Mouse (Mus musculus) small intestine, adult 2 months (tissue): ENCODE results near the gene Zan. TPM values are rescaled to one million over a fixed set of nuclear protein-coding genes. Genes with fewer than 3 reads are reported as not detected.
A peak's percentile ranks its signal among the peaks of the same experiment; 100 is the strongest.

Experiments
- H3K27ac ChIP-seq: fragments of 200-500 bp; 2 replicates; pipeline ENCODE4 v1.5.1; 2012; ENCODE audit warnings: low read depth, low read length, control low read depth, inconsistent platforms; ENCODE audit not compliant: insufficient read depth
- H3K27me3 ChIP-seq: fragments of 200-500 bp; 2 replicates; pipeline ENCODE4 v1.6.1; 2012; ENCODE audit warnings: mild to moderate bottlenecking, moderate library complexity, low read length, inconsistent platforms; ENCODE audit not compliant: control insufficient read depth, insufficient read depth
- H3K36me3 ChIP-seq: fragments of 200-500 bp; 2 replicates; pipeline ENCODE4 v1.6.1; 2012; ENCODE audit warnings: mild to moderate bottlenecking, low read length, control low read depth, inconsistent platforms; ENCODE audit not compliant: control insufficient read depth, insufficient read depth
- H3K4me1 ChIP-seq: fragments of 200-500 bp; 2 replicates; pipeline ENCODE4 v1.6.1; 2012; ENCODE audit warnings: low read length, inconsistent platforms, mixed read lengths; ENCODE audit not compliant: control insufficient read depth, insufficient read depth, insufficient read length
- H3K4me3 ChIP-seq: fragments of 200-500 bp; 2 replicates; pipeline ENCODE4 v1.5.1; 2012; ENCODE audit warnings: low read depth, mild to moderate bottlenecking, control low read depth, inconsistent platforms, low read length, moderate library complexity
- CTCF ChIP-seq: fragments of 200-500 bp; IDR thresholded peaks from 2 replicates; pipeline ENCODE4 v1.5.1; 2012; ENCODE audit warnings: low read depth, mild to moderate bottlenecking, control low read depth, inconsistent platforms, low read length, moderate library complexity, mixed read lengths; ENCODE audit not compliant: insufficient replicate concordance, insufficient read length; ENCODE audit errors: extremely low read depth
- POLR2A ChIP-seq: fragments of 200-500 bp; IDR thresholded peaks from 2 replicates; pipeline ENCODE4 v1.6.1; 2012; ENCODE audit warnings: low read depth, mild to moderate bottlenecking, control low read depth, inconsistent platforms, low read length, moderate library complexity
- WGBS: fragments of 180-500 bp; shearing (Covaris S2); methylation state at CpG from one replicate; pipeline ENCODE4 v1.1.7; 2018; 5-methylcytosine and 5-hydroxymethylcytosine counted together
- polyA plus RNA-seq: library from polyadenylated mRNA; depleted of rRNA; stranded (reverse); fragments of >200 nt; gene quantifications from 2 replicates; pipeline ENCODE4 v1.2.3, GENCODE M21; 2012

Gene Zan
- polyA plus RNA-seq, 1 experiment = 2.3 TPM

DNA sequence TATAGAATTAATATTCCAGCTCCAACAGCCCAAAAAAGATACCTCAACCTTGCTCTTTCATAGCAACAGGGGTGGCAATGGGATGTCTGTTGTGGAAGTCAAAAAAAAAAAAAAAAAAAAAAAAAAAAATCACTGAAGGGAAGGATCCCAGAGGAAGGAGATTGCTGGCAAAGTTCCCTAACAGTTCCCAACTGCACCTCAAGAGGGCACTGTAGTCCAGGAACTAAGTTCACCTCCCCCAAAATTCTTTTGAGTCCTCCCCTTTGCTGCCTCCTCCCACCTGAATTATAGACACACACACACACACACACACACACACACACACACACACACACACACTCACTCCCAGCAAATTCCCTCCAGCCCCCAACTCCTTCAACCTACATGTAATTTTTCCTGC is 4.3 kb upstream of the Zan start:
- Histone ChIP-seq H3K4me3 (no peak overlapping the region), H3K36me3 (no peaks in the 10 kb centered on the region), H3K27ac (no peak overlapping the region), H3K27me3 (no peaks in the 10 kb centered on the region), H3K4me1 (no peaks in the 10 kb centered on the region)
- TF ChIP-seq CTCF = peak; percentile 30; the same call in 1 of the 2 replicates
- TF ChIP-seq POLR2A = no peak

- H3K27me3 ChIP-seq = no peaks in the 10 kb centered on the region
- H3K4me3 ChIP-seq = no peak overlapping the region
- no peak overlapping the region for H3K27ac ChIP-seq
- WGBS = 88% methylated on average over 2 of the region's 2 CpGs
- TF ChIP-seq CTCF (no peak), POLR2A (no peak)
- no peaks in the 10 kb centered on the region for H3K36me3 ChIP-seq
- H3K4me1 ChIP-seq = peaks cover 11% of the 10 kb centered on the region; the same call in 1 of the 2 replicates
Measured at GRCm38 (mm10) chr5:137474351-137474750, 2.5 kb downstream of the Zan start.

- Histone ChIP-seq H3K27me3 (no peaks in the 10 kb centered on the region), H3K4me3 (no peak overlapping the region), H3K4me1 (peaks cover 14% of the 10 kb centered on the region; the same call in 1 of the 2 replicates), H3K27ac (peak overlapping the region; percentile 85), H3K36me3 (no peaks in the 10 kb centered on the region)
- WGBS = 17% methylated on average over 5 of the region's 5 CpGs
- TF ChIP-seq CTCF = no peak
- no peak for TF ChIP-seq POLR2A
Measured at GRCm38 (mm10) chr5:137472252-137472904, 4.5 kb downstream of the Zan start.

DNA sequence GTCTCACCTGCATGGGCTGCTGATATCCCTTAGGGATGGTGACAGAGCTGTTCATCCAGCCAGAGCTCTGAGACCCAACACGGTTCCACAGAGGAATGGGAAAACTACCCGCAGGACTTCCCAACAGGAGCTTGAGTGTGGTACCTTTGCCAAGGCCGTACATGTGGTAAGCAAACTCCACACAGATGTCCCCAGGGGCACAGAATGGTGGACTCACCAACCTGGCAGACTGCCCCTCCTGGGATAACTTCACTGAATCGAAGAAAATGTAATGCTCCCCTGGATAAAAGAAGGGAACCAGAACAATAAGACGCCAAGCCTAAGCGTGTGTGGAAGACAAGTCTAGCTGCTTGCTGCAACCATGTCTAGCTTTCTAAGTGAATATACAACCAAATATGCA is 9.9 kb downstream of the Zan start:
- 95% methylated on average over 6 of the region's 6 CpGs for WGBS
- H3K27me3 ChIP-seq = no peaks in the 10 kb centered on the region
- H3K4me3 ChIP-seq = no peak overlapping the region
- TF ChIP-seq CTCF (no peak), POLR2A (no peak)
- H3K27ac ChIP-seq = no peak overlapping the region
- peaks cover 5% of the 10 kb centered on the region; the same call in 1 of the 2 replicates for H3K4me1 ChIP-seq
- H3K36me3 ChIP-seq = no peaks in the 10 kb centered on the region

- Histone ChIP-seq H3K27ac (no peak overlapping the region), H3K27me3 (no peaks in the 10 kb centered on the region), H3K4me3 (no peak overlapping the region), H3K4me1 (peaks cover 3% of the 10 kb centered on the region; the same call in 1 of the 2 replicates), H3K36me3 (no peaks in the 10 kb centered on the region)
- WGBS = 59% methylated on average over 3 of the region's 3 CpGs
- no peak for TF ChIP-seq POLR2A
- no peak for TF ChIP-seq CTCF
Measured at GRCm38 (mm10) chr5:137465049-137465448, 11.8 kb downstream of the Zan start.

DNA sequence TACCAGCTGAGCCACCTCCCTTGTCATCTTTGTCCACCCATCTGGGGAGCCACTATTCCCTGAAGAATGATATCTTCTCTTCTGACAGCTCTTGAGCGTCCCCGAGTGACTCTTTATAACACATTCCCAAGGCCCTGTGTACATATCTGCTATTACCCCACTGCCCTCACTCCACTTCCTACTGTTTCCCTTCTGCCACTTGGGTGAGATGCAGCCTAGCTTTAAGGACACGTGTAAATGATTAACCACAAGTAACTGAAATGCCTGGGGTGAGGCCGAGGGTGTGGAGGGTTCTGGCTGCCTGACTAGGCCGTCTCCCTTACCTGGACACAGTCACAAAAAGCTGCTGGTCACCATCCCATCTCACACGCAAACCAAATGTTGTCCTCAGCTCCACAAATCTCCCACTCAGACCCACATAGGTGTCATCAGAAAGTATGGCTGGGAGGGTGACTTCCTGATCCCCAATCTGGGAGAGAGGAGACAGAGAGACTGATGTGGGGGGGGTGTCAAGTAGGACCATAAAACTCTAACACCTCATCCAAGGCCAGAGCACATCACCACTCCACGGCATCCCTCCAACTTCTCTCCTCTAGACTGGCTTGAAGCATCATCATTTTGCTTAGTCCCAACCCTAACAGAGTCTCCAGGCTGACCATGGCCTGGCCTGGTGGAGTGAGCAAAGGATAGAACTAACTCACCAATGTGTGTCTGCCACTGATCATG is 20.8 kb downstream of the Zan start:
- Histone ChIP-seq H3K27me3 (no peaks in the 10 kb centered on the region), H3K4me1 (peaks cover 13% of the 10 kb centered on the region; the same call in 1 of the 2 replicates), H3K36me3 (no peaks in the 10 kb centered on the region), H3K4me3 (no peak overlapping the region), H3K27ac (peak overlapping the region; percentile 64)
- TF ChIP-seq POLR2A (no peak), CTCF (no peak)
- 13% methylated on average over 7 of the region's 7 CpGs for WGBS

GRCm38 (mm10) chr5:137455206-137455605 is 21.7 kb downstream of the Zan start:
- TF ChIP-seq CTCF (no peak), POLR2A (no peak)
- Histone ChIP-seq H3K4me1 (peaks cover 13% of the 10 kb centered on the region; the same call in 1 of the 2 replicates), H3K4me3 (no peak overlapping the region), H3K27ac (no peak overlapping the region), H3K27me3 (no peaks in the 10 kb centered on the region), H3K36me3 (no peaks in the 10 kb centered on the region)
- WGBS = 60% methylated on average over 6 of the region's 6 CpGs
